Mouse (Mus musculus): ENCODE measurements around the gene Intu. TPM values are rescaled to one million over a fixed set of nuclear protein-coding genes. Genes with fewer than 3 reads are reported as not detected.

The Intu gene
- 2.4 and 3.0 TPM in 2 replicates for polyA plus RNA-seq (2015; fragmentation: Nextera tagmentation; extraction: Ambion mirVana)

GRCm38 (mm10) chr3:40531286-40532141, at the start of gene Intu:
Gene Intu (plus strand): TSS chr3:40531286.
- peaks cover 19% of the 10 kb centered on the region; the same call in 1 of the 2 replicates for H3K27me3 ChIP-seq (replicated peaks)
- peak within 1 kb of the TSS; percentile 53 for H3K4me3 ChIP-seq (replicated peaks)
- no peaks in the 10 kb centered on the region for H3K9me3 ChIP-seq
- peak within 1 kb of the TSS; percentile 99 for H3K4me2 ChIP-seq
- H3K36me3 ChIP-seq = no peaks in the 10 kb centered on the region
- peaks cover 15% of the 10 kb centered on the region for H3K4me1 ChIP-seq
- WGBS = under 1% methylated on average over 53 of the region's 54 CpGs
- ATAC-seq (ENCODE audit: insufficient read depth, low FRiP score, low read depth) = peak; percentile 70
- peak within 1 kb of the TSS; percentile 32 for H3K9ac ChIP-seq
- no peak within 1 kb of the TSS for H3K27ac ChIP-seq

- ATAC-seq (ENCODE audit: insufficient read depth, low FRiP score, low read depth) = no peak
- no peaks in the 10 kb centered on the region for H3K9me3 ChIP-seq
- H3K27ac ChIP-seq = no peak overlapping the region
- peak overlapping the region; percentile 34 for H3K4me2 ChIP-seq
- H3K4me1 ChIP-seq = no peaks in the 10 kb centered on the region
- H3K27me3 ChIP-seq (replicated peaks) = no peaks in the 10 kb centered on the region
- WGBS = 27% methylated on average over 10 of the region's 10 CpGs
- 0 out of 2 replicates have a peak overlapping the region, but pooled peaks have one; percentile 5 for H3K4me3 ChIP-seq (replicated peaks)
- no peaks in the 10 kb centered on the region for H3K36me3 ChIP-seq
- no peak overlapping the region for H3K9ac ChIP-seq
Measured at GRCm38 (mm10) chr3:40483221-40483654, 47.8 kb upstream of the Intu start.

GRCm38 (mm10) chr3:40487381-40487780, 43.7 kb upstream of the Intu start:
- Histone ChIP-seq H3K9me3 (no peaks in the 10 kb centered on the region), H3K27ac (no peak overlapping the region), H3K4me3 (replicated peaks) (no peak overlapping the region), H3K27me3 (replicated peaks) (no peaks in the 10 kb centered on the region), H3K4me2 (no peak overlapping the region), H3K9ac (no peak overlapping the region), H3K4me1 (no peaks in the 10 kb centered on the region), H3K36me3 (no peaks in the 10 kb centered on the region)
- WGBS = 77% methylated on average over 4 of the region's 4 CpGs
- ATAC-seq (ENCODE audit: insufficient read depth, low FRiP score, low read depth) = no peak

- WGBS = 94% methylated on average over 3 of the region's 3 CpGs
- no peaks in the 10 kb centered on the region for H3K27me3 ChIP-seq (replicated peaks)
- no peak for ATAC-seq (ENCODE audit: insufficient read depth, low FRiP score, low read depth)
- H3K4me3 ChIP-seq (replicated peaks) = no peak overlapping the region
- H3K9ac ChIP-seq = no peak overlapping the region
- H3K9me3 ChIP-seq = no peaks in the 10 kb centered on the region
- no peak overlapping the region for H3K4me2 ChIP-seq
- no peaks in the 10 kb centered on the region for H3K36me3 ChIP-seq
- no peaks in the 10 kb centered on the region for H3K4me1 ChIP-seq
- no peak overlapping the region for H3K27ac ChIP-seq
Measured at GRCm38 (mm10) chr3:40491742-40492141, 39.3 kb upstream of the Intu start.

- no peaks in the 10 kb centered on the region for H3K36me3 ChIP-seq
- H3K9ac ChIP-seq = no peak overlapping the region
- no peak overlapping the region for H3K4me3 ChIP-seq (replicated peaks)
- WGBS = 86% methylated on average over 3 of the region's 3 CpGs
- H3K4me1 ChIP-seq = no peaks in the 10 kb centered on the region
- ATAC-seq (ENCODE audit: insufficient read depth, low FRiP score, low read depth) = no peak
- no peaks in the 10 kb centered on the region for H3K9me3 ChIP-seq
- no peaks in the 10 kb centered on the region for H3K27me3 ChIP-seq (replicated peaks)
- no peak overlapping the region for H3K27ac ChIP-seq
- no peak overlapping the region for H3K4me2 ChIP-seq
Measured at GRCm38 (mm10) chr3:40498898-40499297, 32.2 kb upstream of the Intu start.

GRCm38 (mm10) chr3:40500157-40500808, 30.8 kb upstream of the Intu start:
- Histone ChIP-seq H3K27ac (no peak overlapping the region), H3K36me3 (no peaks in the 10 kb centered on the region), H3K27me3 (replicated peaks) (no peaks in the 10 kb centered on the region), H3K4me2 (no peak overlapping the region), H3K9me3 (no peaks in the 10 kb centered on the region), H3K4me1 (no peaks in the 10 kb centered on the region), H3K4me3 (replicated peaks) (no peak overlapping the region), H3K9ac (no peak overlapping the region)
- ATAC-seq (ENCODE audit: insufficient read depth, low FRiP score, low read depth) = no peak
- WGBS = 85% methylated on average over 8 of the region's 8 CpGs

- H3K4me1 ChIP-seq = no peaks in the 10 kb centered on the region
- ATAC-seq (ENCODE audit: insufficient read depth, low FRiP score, low read depth) = no peak
- no peak overlapping the region for H3K4me3 ChIP-seq (replicated peaks)
- WGBS = 71% methylated on average over 5 of the region's 5 CpGs
- H3K9me3 ChIP-seq = no peaks in the 10 kb centered on the region
- H3K27me3 ChIP-seq (replicated peaks) = no peaks in the 10 kb centered on the region
- H3K27ac ChIP-seq = no peak overlapping the region
- H3K9ac ChIP-seq = no peak overlapping the region
- no peaks in the 10 kb centered on the region for H3K36me3 ChIP-seq
- H3K4me2 ChIP-seq = no peak overlapping the region
Measured at GRCm38 (mm10) chr3:40504377-40504776, 26.7 kb upstream of the Intu start.

GRCm38 (mm10) chr3:40505451-40506014, 25.6 kb upstream of the Intu start:
- H3K27ac ChIP-seq = no peak overlapping the region
- no peaks in the 10 kb centered on the region for H3K27me3 ChIP-seq (replicated peaks)
- no peak overlapping the region for H3K9ac ChIP-seq
- H3K9me3 ChIP-seq = no peaks in the 10 kb centered on the region
- no peak overlapping the region for H3K4me3 ChIP-seq (replicated peaks)
- no peaks in the 10 kb centered on the region for H3K36me3 ChIP-seq
- WGBS = 67% methylated on average over 14 of the region's 14 CpGs
- no peak for ATAC-seq (ENCODE audit: insufficient read depth, low FRiP score, low read depth)
- H3K4me2 ChIP-seq = no peak overlapping the region
- no peaks in the 10 kb centered on the region for H3K4me1 ChIP-seq

GRCm38 (mm10) chr3:40508927-40509576, 22.0 kb upstream of the Intu start:
- H3K27me3 ChIP-seq (replicated peaks) = no peaks in the 10 kb centered on the region
- H3K4me1 ChIP-seq = no peaks in the 10 kb centered on the region
- ATAC-seq (ENCODE audit: insufficient read depth, low FRiP score, low read depth) = no peak
- no peak overlapping the region for H3K9ac ChIP-seq
- no peak overlapping the region for H3K4me3 ChIP-seq (replicated peaks)
- no peak overlapping the region for H3K27ac ChIP-seq
- no peaks in the 10 kb centered on the region for H3K36me3 ChIP-seq
- no peaks in the 10 kb centered on the region for H3K9me3 ChIP-seq
- 75% methylated on average over 6 of the region's 6 CpGs for WGBS
- no peak overlapping the region for H3K4me2 ChIP-seq

GRCm38 (mm10) chr3:40510567-40510966, 20.5 kb upstream of the Intu start:
- H3K27me3 ChIP-seq (replicated peaks) = no peaks in the 10 kb centered on the region
- H3K36me3 ChIP-seq = no peaks in the 10 kb centered on the region
- no peak overlapping the region for H3K4me2 ChIP-seq
- 40% methylated on average over 6 of the region's 6 CpGs for WGBS
- no peaks in the 10 kb centered on the region for H3K9me3 ChIP-seq
- H3K9ac ChIP-seq = no peak overlapping the region
- H3K4me3 ChIP-seq (replicated peaks) = no peak overlapping the region
- no peaks in the 10 kb centered on the region for H3K4me1 ChIP-seq
- H3K27ac ChIP-seq = no peak overlapping the region
- no peak for ATAC-seq (ENCODE audit: insufficient read depth, low FRiP score, low read depth)

- ATAC-seq (ENCODE audit: insufficient read depth, low FRiP score, low read depth) = no peak
- H3K4me3 ChIP-seq (replicated peaks) = no peak overlapping the region
- H3K27ac ChIP-seq = no peak overlapping the region
- H3K36me3 ChIP-seq = no peaks in the 10 kb centered on the region
- no peaks in the 10 kb centered on the region for H3K27me3 ChIP-seq (replicated peaks)
- no peaks in the 10 kb centered on the region for H3K4me1 ChIP-seq
- H3K4me2 ChIP-seq = no peak overlapping the region
- 76% methylated on average over 13 of the region's 13 CpGs for WGBS
- H3K9me3 ChIP-seq = no peaks in the 10 kb centered on the region
- no peak overlapping the region for H3K9ac ChIP-seq
Measured at GRCm38 (mm10) chr3:40512936-40513829, 17.9 kb upstream of the Intu start.
